In the genomic region with DNA sequence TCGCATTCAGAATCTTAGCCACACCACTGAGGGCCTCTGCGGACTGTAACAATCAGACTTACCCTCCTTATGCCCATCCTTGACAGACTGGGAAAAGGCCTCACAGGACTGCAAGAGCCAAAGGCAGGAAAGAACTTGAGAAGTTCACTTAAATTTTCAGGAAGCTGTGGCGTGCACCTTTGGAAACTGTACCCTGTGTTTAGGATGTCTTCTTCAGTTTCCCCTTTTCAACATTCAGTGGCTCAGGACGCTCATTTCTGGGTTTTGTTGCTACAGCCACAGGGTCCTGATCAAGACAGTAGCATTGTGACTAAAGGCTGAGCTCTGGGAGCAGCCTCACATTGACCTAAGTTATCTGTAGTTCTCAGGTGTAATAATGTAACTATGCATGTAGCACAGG, we compare ENCODE assay signal across 32 mouse cellular contexts. TPM values are rescaled to one million over a fixed set of nuclear protein-coding genes. Genes with fewer than 3 reads are reported as not detected.
DNase-seq lines count a peak whose midpoint lies in the region; ATAC-seq and TF ChIP-seq lines count a peak whose summit lies in the region.
"Had no signal": no experiment of that assay in that cellular context is flagged by ENCODE, and none has a peak within 500 bp of the region (broad histone marks: within the 10 kb centered on the region; RNA-seq: fewer than 3 reads in every experiment).

No protein-coding gene starts in this region.

- no peak overlapping the region for H3K4me3 ChIP-seq in heart, embryonic 12.5 days
- no peak overlapping the region for H3K4me3 ChIP-seq in kidney, adult 2 months (ENCODE audit: insufficient read depth, low read depth, low read length)
- no peak overlapping the region for H3K4me3 ChIP-seq in lung, embryonic 16.5 days (ENCODE audit: low read length)
- H3K4me3 ChIP-seq: gastrocnemius, adult 2 months; hindbrain, embryonic 13.5 days; liver, embryonic 15.5 days; megakaryocyte, embryonic 14.5 days had no signal

- no peak for TF ChIP-seq POLR2A in kidney, adult 2 months (IDR thresholded peaks at IDR 0.05; ENCODE audit: low read depth, low read length)

- no peaks in the 10 kb centered on the region for H3K27me3 ChIP-seq in heart, embryonic 12.5 days (replicated peaks)
- no peaks in the 10 kb centered on the region for H3K27me3 ChIP-seq in kidney, adult 2 months (replicated peaks; ENCODE audit: control insufficient read depth, insufficient read depth, low read length)
- H3K27me3 ChIP-seq in lung, embryonic 16.5 days (ENCODE audit: control insufficient read depth, insufficient read depth, low read depth, low read length) = no peaks in the 10 kb centered on the region
- H3K27me3 ChIP-seq: CH12.LX; hindbrain, embryonic 13.5 days; liver, embryonic 15.5 days had no signal

- peaks cover 19% of the 10 kb centered on the region for H3K4me1 ChIP-seq in heart, embryonic 12.5 days (replicated peaks)
- no peaks in the 10 kb centered on the region for H3K4me1 ChIP-seq in kidney, adult 2 months (ENCODE audit: control insufficient read depth, insufficient read depth, low read length)
- H3K4me1 ChIP-seq in lung, embryonic 16.5 days (replicated peaks; ENCODE audit: control insufficient read depth, insufficient read depth, low read length) = no peaks in the 10 kb centered on the region
- H3K4me1 ChIP-seq: hindbrain, embryonic 13.5 days; liver, embryonic 15.5 days had no signal

- peak overlapping the region; percentile 24; the same call in 1 of the 2 replicates for H3K27ac ChIP-seq in heart, embryonic 12.5 days (ENCODE audit: poor library complexity, severe bottlenecking)
- H3K27ac ChIP-seq in kidney, adult 2 months (ENCODE audit: insufficient read depth, low read depth, low read length) = peak overlapping the region; percentile 34
- peak overlapping the region; percentile 71 for H3K27ac ChIP-seq in lung, embryonic 16.5 days (ENCODE audit: low read length)
- H3K27ac ChIP-seq: hindbrain, embryonic 13.5 days; liver, embryonic 15.5 days; stomach, postnatal 0 days had no signal

- H3K4me2 ChIP-seq in heart, embryonic 12.5 days = no peak overlapping the region
- H3K4me2 ChIP-seq in lung, embryonic 16.5 days (ENCODE audit: low read depth, low read length) = no peak overlapping the region
- H3K4me2 ChIP-seq: hindbrain, embryonic 13.5 days; liver, embryonic 15.5 days had no signal

- TF ChIP-seq CTCF in kidney, adult 2 months (conservative IDR thresholded peaks at IDR 0.05; ENCODE audit: insufficient read depth, insufficient read length, low read depth, low read length) = no peak

- 74% methylated on average over 4 of the region's 4 CpGs for WGBS in heart, embryonic 12.5 days
- WGBS in kidney, adult 2 months = 90% methylated on average over 4 of the region's 4 CpGs
- 76% methylated on average over 4 of the region's 4 CpGs for WGBS in lung, embryonic 16.5 days

- H3K36me3 ChIP-seq in heart, embryonic 12.5 days = no peaks in the 10 kb centered on the region
- no peaks in the 10 kb centered on the region for H3K36me3 ChIP-seq in kidney, adult 2 months (ENCODE audit: control insufficient read depth, insufficient read depth, low read length)
- H3K36me3 ChIP-seq in lung, embryonic 16.5 days (ENCODE audit: control insufficient read depth, insufficient read depth, low read length) = no peaks in the 10 kb centered on the region
- H3K36me3 ChIP-seq: G1E; hindbrain, embryonic 13.5 days; liver, embryonic 15.5 days had no signal

- no peak for DNase-seq in heart, postnatal 4 days
- no peak for DNase-seq in kidney, adult 2 months
- DNase-seq in kidney, adult 18-20 months = no peak
- no peak for DNase-seq in lung, postnatal 4 days
- no peak for DNase-seq in frontal cortex, postnatal 36 days (ENCODE audit: low spot score in 2 of 2)
- DNase-seq: B cell, adult 2 months; cerebellum, adult 11 months; cerebellum, adult 9-11 months; gastrocnemius, adult 2 months; layer of hippocampus, adult 9-11 months; midbrain, embryonic 14.5 days; right cerebral cortex, postnatal 14 days had no signal

- ATAC-seq in heart, embryonic 12.5 days (ENCODE audit: insufficient number of reproducible peaks, low FRiP score) = no peak
- ATAC-seq in lung, embryonic 16.5 days (ENCODE audit: low read depth) = no peak
- ATAC-seq: Patski had no signal

- H3K9ac ChIP-seq in heart, embryonic 12.5 days = no peak overlapping the region
- H3K9ac ChIP-seq in lung, embryonic 16.5 days (ENCODE audit: low read length) = no peak overlapping the region
- H3K9ac ChIP-seq: hindbrain, embryonic 13.5 days; liver, embryonic 15.5 days had no signal

- H3K9me3 ChIP-seq in heart, embryonic 12.5 days (replicated peaks) = no peaks in the 10 kb centered on the region
- H3K9me3 ChIP-seq in lung, embryonic 16.5 days (ENCODE audit: control insufficient read depth, low read length) = no peaks in the 10 kb centered on the region
- H3K9me3 ChIP-seq: G1E; hindbrain, embryonic 13.5 days; liver, embryonic 15.5 days; megakaryocyte, embryonic 14.5 days had no signal

RNA-seq across cellular contexts. Expression of a gene that starts 48.2 kb away (rescaled TPM):
- polyA plus RNA-seq in heart, embryonic 12.5 days (2016; fragmentation: Nextera tagmentation; extraction: Ambion mirVana) = 0.18 and 0.54 TPM in 2 replicates
- not detected for total RNA-seq in heart, postnatal 4 days (2021)
- polyA plus RNA-seq in kidney, adult 2 months (2012; rRNA removed) = 0.09 and 0.14 TPM in 2 replicates
- not detected in 2 replicates for polyA plus RNA-seq in lung, embryonic 16.5 days (2015; fragmentation: Nextera tagmentation; extraction: Ambion mirVana)
- total RNA-seq: adrenal gland, adult 18-20 months; adrenal gland, postnatal 36 days; CH12.LX; G1E; gastrocnemius, adult 2 months; left cerebral cortex, adult 18-20 months; left cerebral cortex, postnatal 25 days had no signal
- polyA plus RNA-seq: cortical plate, adult 2 months; embryonic facial prominence, embryonic 11.5 days; forebrain, embryonic 11.5 days; G1E; gonadal fat pad, adult 2 months; hindbrain, embryonic 13.5 days; large intestine, adult 2 months; limb, embryonic 14.5 days; liver, embryonic 15.5 days; midbrain, embryonic 14.5 days; neural tube, embryonic 11.5 days; Patski; stomach, postnatal 0 days had no signal
